Mouse (Mus musculus) monocyte, adult 2 months (primary cell): Measurements from ENCODE around the gene Plekhm1.

Experiments
- DNase-seq, 2 experiments: peaks; one replicate each; pipeline ENCODE4 v3.0.0; 2022; ENCODE audit warnings: low spot score in 2 of 2, low read depth in 1 of 2

Gene Plekhm1

GRCm38 (mm10) chr11:103394604-103395003, 17.9 kb downstream of the Plekhm1 start:
- DNase-seq: no peak

- DNase-seq: no peak
Measured at GRCm38 (mm10) chr11:103394025-103394424, 18.5 kb downstream of the Plekhm1 start.

GRCm38 (mm10) chr11:103387870-103388526, 24.5 kb downstream of the Plekhm1 start:
- no peak for DNase-seq

GRCm38 (mm10) chr11:103386827-103387226, 25.7 kb downstream of the Plekhm1 start:
- DNase-seq: no peak

- peak; percentile 59 to 60 for DNase-seq
Measured at GRCm38 (mm10) chr11:103381956-103382613, 30.4 kb downstream of the Plekhm1 start.

- DNase-seq: no peak
Measured at GRCm38 (mm10) chr11:103381505-103381904, 31.0 kb downstream of the Plekhm1 start.

- DNase-seq: no peak
Measured at GRCm38 (mm10) chr11:103380460-103380859, 32.0 kb downstream of the Plekhm1 start.

GRCm38 (mm10) chr11:103378341-103378740, 34.1 kb downstream of the Plekhm1 start:
- no peak for DNase-seq

GRCm38 (mm10) chr11:103375772-103376171, 36.7 kb downstream of the Plekhm1 start:
- DNase-seq: no peak

GRCm38 (mm10) chr11:103375258-103375657, 37.2 kb downstream of the Plekhm1 start:
- DNase-seq: no peak

- DNase-seq: no peak
Measured at GRCm38 (mm10) chr11:103373922-103374321, 38.6 kb downstream of the Plekhm1 start.

GRCm38 (mm10) chr11:103372561-103372960, 39.9 kb downstream of the Plekhm1 start:
- no peak for DNase-seq

- DNase-seq: no peak
Measured at GRCm38 (mm10) chr11:103372068-103372467, 40.4 kb downstream of the Plekhm1 start.

GRCm38 (mm10) chr11:103371222-103371539, 41.3 kb downstream of the Plekhm1 start:
- no peak for DNase-seq

GRCm38 (mm10) chr11:103370397-103371221, 41.9 kb downstream of the Plekhm1 start:
- DNase-seq: no peak

- no peak for DNase-seq
Measured at GRCm38 (mm10) chr11:103365530-103365929, 47.0 kb downstream of the Plekhm1 start.

GRCm38 (mm10) chr11:103365022-103365421, 47.5 kb downstream of the Plekhm1 start:
- DNase-seq: no peak

- DNase-seq: no peak
Measured at GRCm38 (mm10) chr11:103364335-103364734, 48.2 kb downstream of the Plekhm1 start.

- DNase-seq: peak in 1 of 2 experiments; percentile 56
Measured at GRCm38 (mm10) chr11:103363214-103364148, 49.0 kb downstream of the Plekhm1 start, which contains the start of gene Arhgap27. Gene Arhgap27 (minus strand): TSS chr11:103363692.

GRCm38 (mm10) chr11:103362521-103363181, 49.8 kb downstream of the Plekhm1 start:
- DNase-seq: no peak
